Mouse (Mus musculus) heart, embryonic 10.5 days (tissue): ENCODE measurements at regions not wholly inside any gene's neighbourhood (a gene's known extent, or its start where the extent isn't known, plus 50 kb on each side); places are given as distances from the start of the nearest gene placed in this dataset.

Experiments used
- DNase-seq: peaks from one replicate; pipeline ENCODE4 v3.0.0-alpha.2; 2017; ENCODE audit warnings: low spot score
- H3K27ac ChIP-seq: fragments of 300-500 bp; sonication (generic); 2 replicates; pipeline ENCODE4 v1.5.1; 2016; ENCODE audit warnings: mild to moderate bottlenecking
- H3K27me3 ChIP-seq: fragments of 300-500 bp; sonication (generic); 2 replicates; pipeline ENCODE4 v1.6.1; 2016; ENCODE audit warnings: mild to moderate bottlenecking; ENCODE audit not compliant: poor library complexity, insufficient read depth, severe bottlenecking
- H3K36me3 ChIP-seq: fragments of 300-500 bp; sonication (generic); 2 replicates; pipeline ENCODE4 v1.6.1; 2016; ENCODE audit warnings: mild to moderate bottlenecking, moderate library complexity
- H3K4me1 ChIP-seq: fragments of 300-500 bp; sonication (generic); 2 replicates; pipeline ENCODE4 v1.6.1; 2016; ENCODE audit warnings: mild to moderate bottlenecking
- H3K4me3 ChIP-seq: fragments of 300-500 bp; sonication (generic); 2 replicates; pipeline ENCODE4 v1.5.1; 2016; ENCODE audit warnings: mild to moderate bottlenecking, moderate library complexity
- H3K9me3 ChIP-seq: fragments of 300-500 bp; sonication (generic); 2 replicates; pipeline ENCODE4 v1.6.1; 2016; ENCODE audit warnings: mild to moderate bottlenecking, moderate library complexity
- WGBS: fragments of 180-500 bp; shearing (Covaris S2); methylation state at CpG from one replicate; pipeline ENCODE4 v1.1.7; 2016; 5-methylcytosine and 5-hydroxymethylcytosine counted together

- Histone ChIP-seq H3K4me3 (no peak overlapping the region), H3K36me3 (no peaks in the 10 kb centered on the region), H3K4me1 (no peaks in the 10 kb centered on the region), H3K27me3 (no peaks in the 10 kb centered on the region), H3K27ac (no peak overlapping the region), H3K9me3 (no peaks in the 10 kb centered on the region)
- WGBS, result 84% methylated on average over 8 of the region's 8 CpGs
- no peak for DNase-seq
Measured at GRCm38 (mm10) chr13:69963944-69964343, 161.7 kb downstream of the Med10 start.

DNA sequence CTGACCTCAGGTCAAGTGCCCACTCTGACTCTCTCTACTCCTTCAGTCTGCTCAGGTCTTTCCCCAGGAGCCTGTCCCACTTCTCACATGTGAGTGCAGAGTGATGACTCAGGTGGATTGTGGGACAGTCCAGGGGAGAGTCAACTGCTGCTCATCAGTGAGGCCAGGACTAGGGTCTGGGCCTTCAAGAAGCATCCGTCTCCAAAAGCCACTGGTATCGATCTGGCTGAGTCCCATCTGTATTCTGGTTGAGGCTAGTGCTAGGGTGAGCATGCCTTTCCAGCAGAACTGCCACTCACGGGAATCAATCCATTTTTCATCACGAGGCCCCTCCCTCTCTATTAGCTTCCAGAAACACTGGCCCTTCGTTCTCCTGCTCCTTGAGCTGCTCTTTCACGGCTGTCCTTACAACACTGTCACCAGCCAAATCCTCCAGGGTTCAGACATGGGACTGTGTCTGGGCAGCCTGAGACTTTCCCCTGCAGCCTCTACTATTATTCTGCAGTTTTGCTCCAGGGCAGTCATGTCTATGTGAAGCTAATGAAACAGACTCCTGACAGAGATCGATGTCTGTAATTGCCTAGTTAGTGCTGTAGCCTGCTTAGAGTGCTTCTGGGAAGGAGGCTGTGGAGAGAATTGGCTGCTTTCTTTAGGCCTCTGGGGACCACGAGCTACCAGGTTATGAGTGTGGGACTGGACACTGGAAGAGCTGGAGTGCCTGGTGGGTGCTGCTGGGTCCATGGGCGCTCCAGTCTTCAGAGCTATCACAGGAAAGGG is 169.3 kb downstream of the Med10 start:
- Histone ChIP-seq H3K27ac (no peak overlapping the region), H3K4me1 (no peaks in the 10 kb centered on the region), H3K4me3 (no peak overlapping the region), H3K27me3 (no peaks in the 10 kb centered on the region), H3K9me3 (no peaks in the 10 kb centered on the region), H3K36me3 (no peaks in the 10 kb centered on the region)
- no peak for DNase-seq
- WGBS, result 81% methylated on average over 9 of the region's 9 CpGs

- Histone ChIP-seq H3K27me3 (no peaks in the 10 kb centered on the region), H3K4me3 (no peak overlapping the region), H3K36me3 (no peaks in the 10 kb centered on the region), H3K27ac (no peak overlapping the region), H3K4me1 (no peaks in the 10 kb centered on the region), H3K9me3 (no peaks in the 10 kb centered on the region)
- no peak for DNase-seq
- 74% methylated on average over 5 of the region's 5 CpGs for WGBS
Measured at GRCm38 (mm10) chr13:69974835-69975234, 172.6 kb downstream of the Med10 start.

GRCm38 (mm10) chr13:69984159-69984558 is 182.0 kb downstream of the Med10 start:
- DNase-seq, result no peak
- Histone ChIP-seq H3K9me3 (no peaks in the 10 kb centered on the region), H3K4me1 (peaks cover 5% of the 10 kb centered on the region), H3K27ac (no peak overlapping the region), H3K4me3 (no peak overlapping the region), H3K27me3 (no peaks in the 10 kb centered on the region), H3K36me3 (no peaks in the 10 kb centered on the region)
- WGBS, result 53% methylated on average over 1 of the region's 1 CpGs

DNA sequence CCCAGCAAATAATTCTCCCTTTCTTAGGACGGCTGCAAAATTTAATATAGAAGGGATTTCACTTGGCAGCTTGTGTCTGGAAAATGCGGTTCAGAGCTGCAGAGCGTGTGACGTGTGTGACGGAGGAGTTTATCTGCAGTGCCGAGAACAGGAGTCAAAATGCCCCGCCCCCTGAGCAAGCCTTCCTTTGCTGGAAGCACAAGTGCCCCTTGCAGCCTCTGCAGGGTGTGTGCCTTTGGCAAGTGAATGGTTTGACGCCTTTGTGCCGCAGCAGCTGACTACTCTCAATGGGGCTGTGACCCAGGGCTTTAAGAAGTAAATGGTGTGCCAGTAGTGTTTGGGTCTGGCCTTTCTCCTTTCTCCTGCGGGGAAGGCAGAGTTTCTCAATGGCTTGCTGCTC is 185.0 kb downstream of the Med10 start:
- H3K4me1 ChIP-seq, result peaks cover 5% of the 10 kb centered on the region
- no peaks in the 10 kb centered on the region for H3K9me3 ChIP-seq
- WGBS, result 23% methylated on average over 10 of the region's 10 CpGs
- peak overlapping the region; percentile 15; the same call in 1 of the 2 replicates for H3K4me3 ChIP-seq
- H3K36me3 ChIP-seq, result no peaks in the 10 kb centered on the region
- no peak overlapping the region for H3K27ac ChIP-seq
- DNase-seq, result no peak
- peaks cover 6% of the 10 kb centered on the region; the same call in 1 of the 2 replicates for H3K27me3 ChIP-seq

DNA sequence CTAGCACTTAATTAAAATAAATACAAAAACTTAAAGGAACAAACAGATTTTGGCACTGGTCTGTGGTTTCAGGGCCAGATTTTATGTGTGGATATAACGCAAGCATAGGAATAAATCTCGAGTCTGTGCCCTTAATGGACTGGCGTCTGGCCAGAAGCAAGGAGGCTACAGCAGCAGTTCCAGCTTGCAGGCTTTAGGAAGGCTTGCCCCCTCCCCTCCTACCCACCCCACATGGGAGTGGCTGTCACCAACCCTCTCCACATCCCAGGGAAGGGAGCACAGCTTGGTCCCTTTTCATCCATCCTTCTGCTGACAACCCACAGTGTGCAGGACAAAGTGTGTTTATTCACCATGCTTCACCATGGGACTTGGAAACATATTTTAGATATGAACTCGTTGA is 186.1 kb downstream of the Med10 start:
- 56% methylated on average over 4 of the region's 4 CpGs for WGBS
- no peak for DNase-seq
- no peak overlapping the region for H3K4me3 ChIP-seq
- H3K36me3 ChIP-seq, result no peaks in the 10 kb centered on the region
- H3K4me1 ChIP-seq, result peaks cover 5% of the 10 kb centered on the region
- no peaks in the 10 kb centered on the region for H3K9me3 ChIP-seq
- H3K27me3 ChIP-seq, result peaks cover 6% of the 10 kb centered on the region; the same call in 1 of the 2 replicates
- H3K27ac ChIP-seq, result no peak overlapping the region

DNA sequence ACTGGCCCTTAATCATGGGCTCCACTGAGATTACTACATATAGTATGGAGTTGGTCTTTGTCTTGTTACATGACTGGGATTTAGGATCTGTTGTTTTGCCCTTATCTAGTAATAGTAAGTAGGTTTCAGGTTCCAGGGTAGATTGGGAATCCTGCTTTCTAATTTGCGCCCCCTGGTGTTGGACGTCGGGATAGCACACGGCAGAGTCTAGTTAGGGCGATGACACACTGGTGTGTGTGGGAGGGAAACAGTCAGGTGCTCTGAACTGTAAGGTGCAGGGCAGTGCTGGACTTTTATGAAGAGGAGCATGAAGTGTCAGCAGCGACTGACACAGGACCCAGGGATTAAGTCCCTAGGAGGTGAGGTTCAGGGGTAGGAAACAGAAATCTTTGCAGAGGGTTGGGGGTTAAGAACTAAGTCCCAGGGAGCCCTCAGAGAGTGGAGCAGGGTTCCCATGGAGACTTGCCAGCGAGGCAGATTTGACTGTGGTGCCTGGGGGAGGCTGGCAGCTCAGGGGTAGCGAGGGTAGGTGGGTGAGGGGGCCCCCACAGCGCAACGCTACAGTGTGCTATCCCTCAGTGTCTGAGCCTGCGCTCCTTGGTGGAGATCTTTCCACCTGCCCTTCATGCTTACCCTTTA is 189.2 kb downstream of the Med10 start:
- no peak for DNase-seq
- 34% methylated on average over 11 of the region's 11 CpGs for WGBS
- Histone ChIP-seq H3K27ac (no peak overlapping the region), H3K36me3 (no peaks in the 10 kb centered on the region), H3K4me1 (peaks cover 5% of the 10 kb centered on the region), H3K27me3 (peaks cover 6% of the 10 kb centered on the region; the same call in 1 of the 2 replicates), H3K4me3 (no peak overlapping the region), H3K9me3 (no peaks in the 10 kb centered on the region)

DNA sequence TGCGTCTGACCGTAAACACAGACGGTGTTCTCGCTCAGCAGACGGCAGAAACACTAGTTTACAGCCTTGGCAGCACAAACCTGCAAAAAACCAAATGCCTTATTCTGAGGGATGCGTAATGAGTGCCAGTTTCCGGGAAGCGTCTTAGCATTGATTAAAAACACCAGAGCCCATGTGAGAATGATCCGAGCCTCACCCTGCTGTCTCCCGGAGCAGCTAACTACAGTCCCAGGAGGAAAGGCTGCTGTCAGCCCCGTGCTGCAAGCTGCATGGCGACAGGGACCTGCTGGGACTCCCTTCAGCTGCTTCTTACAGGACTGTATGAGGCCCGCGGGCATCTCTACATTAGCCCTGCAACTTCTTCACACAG is 189.7 kb downstream of the Med10 start:
- no peak overlapping the region for H3K27ac ChIP-seq
- H3K27me3 ChIP-seq, result peaks cover 6% of the 10 kb centered on the region; the same call in 1 of the 2 replicates
- H3K9me3 ChIP-seq, result no peaks in the 10 kb centered on the region
- no peaks in the 10 kb centered on the region for H3K36me3 ChIP-seq
- H3K4me1 ChIP-seq, result peaks cover 5% of the 10 kb centered on the region
- no peak for DNase-seq
- WGBS, result 58% methylated on average over 14 of the region's 14 CpGs
- no peak overlapping the region for H3K4me3 ChIP-seq

GRCm38 (mm10) chr13:70003591-70003990 is 201.4 kb downstream of the Med10 start:
- WGBS, result 88% methylated on average over 15 of the region's 15 CpGs
- Histone ChIP-seq H3K4me3 (no peak overlapping the region), H3K9me3 (no peaks in the 10 kb centered on the region), H3K27ac (no peak overlapping the region), H3K4me1 (no peaks in the 10 kb centered on the region), H3K27me3 (no peaks in the 10 kb centered on the region), H3K36me3 (no peaks in the 10 kb centered on the region)
- DNase-seq, result no peak

DNA sequence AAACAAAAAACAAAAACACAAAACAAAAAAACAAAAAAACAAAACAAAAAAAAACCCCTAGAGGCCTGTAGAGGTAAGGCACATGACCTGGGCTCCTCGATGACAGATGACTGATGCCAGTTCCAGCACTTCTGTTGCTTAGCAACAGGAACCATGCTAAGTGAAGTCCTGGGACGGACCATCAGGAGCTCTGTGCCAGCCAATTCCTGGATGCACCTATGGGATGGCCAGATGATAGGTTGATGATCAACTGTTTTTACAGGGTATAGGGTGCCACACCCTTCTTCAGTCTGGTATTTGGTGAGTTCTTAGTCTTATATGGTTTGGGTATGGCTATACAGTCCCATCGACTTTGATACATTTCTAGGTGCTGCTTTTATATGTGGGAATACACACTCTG is 209.9 kb downstream of the Med10 start:
- H3K9me3 ChIP-seq, result no peaks in the 10 kb centered on the region
- no peaks in the 10 kb centered on the region for H3K36me3 ChIP-seq
- DNase-seq, result no peak
- H3K4me3 ChIP-seq, result no peak overlapping the region
- H3K27ac ChIP-seq, result no peak overlapping the region
- WGBS, result 41% methylated on average over 3 of the region's 3 CpGs
- no peaks in the 10 kb centered on the region for H3K27me3 ChIP-seq
- H3K4me1 ChIP-seq, result no peaks in the 10 kb centered on the region

- H3K4me3 ChIP-seq, result no peak overlapping the region
- H3K27ac ChIP-seq, result no peak overlapping the region
- DNase-seq, result no peak
- no peaks in the 10 kb centered on the region for H3K9me3 ChIP-seq
- H3K36me3 ChIP-seq, result no peaks in the 10 kb centered on the region
- H3K27me3 ChIP-seq, result no peaks in the 10 kb centered on the region
- no peaks in the 10 kb centered on the region for H3K4me1 ChIP-seq
- 54% methylated on average over 4 of the region's 4 CpGs for WGBS
Measured at GRCm38 (mm10) chr13:70015183-70015582, 213.0 kb downstream of the Med10 start.

DNA sequence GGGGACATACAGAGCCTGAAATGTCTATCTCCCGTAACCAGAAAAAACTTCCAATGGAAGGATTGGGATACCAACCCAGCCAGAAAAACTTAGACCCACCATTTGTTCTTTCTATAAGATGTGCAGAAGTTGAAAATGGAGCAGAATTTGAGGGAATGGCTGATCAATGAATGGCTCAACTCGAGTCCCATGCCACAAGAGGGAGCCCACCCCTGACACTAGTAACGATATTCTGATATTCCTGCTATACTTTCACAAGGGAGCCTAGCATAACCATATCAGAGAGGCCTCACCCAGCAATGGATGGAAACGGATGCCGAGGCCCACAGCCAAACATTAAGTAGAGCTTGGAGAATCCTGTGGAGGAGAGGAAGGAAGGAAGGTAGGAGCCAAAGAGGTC is 215.3 kb downstream of the Med10 start:
- no peaks in the 10 kb centered on the region for H3K36me3 ChIP-seq
- H3K4me1 ChIP-seq, result no peaks in the 10 kb centered on the region
- no peaks in the 10 kb centered on the region for H3K9me3 ChIP-seq
- no peak overlapping the region for H3K27ac ChIP-seq
- no peaks in the 10 kb centered on the region for H3K27me3 ChIP-seq
- 69% methylated on average over 5 of the region's 5 CpGs for WGBS
- no peak for DNase-seq
- no peak overlapping the region for H3K4me3 ChIP-seq

DNA sequence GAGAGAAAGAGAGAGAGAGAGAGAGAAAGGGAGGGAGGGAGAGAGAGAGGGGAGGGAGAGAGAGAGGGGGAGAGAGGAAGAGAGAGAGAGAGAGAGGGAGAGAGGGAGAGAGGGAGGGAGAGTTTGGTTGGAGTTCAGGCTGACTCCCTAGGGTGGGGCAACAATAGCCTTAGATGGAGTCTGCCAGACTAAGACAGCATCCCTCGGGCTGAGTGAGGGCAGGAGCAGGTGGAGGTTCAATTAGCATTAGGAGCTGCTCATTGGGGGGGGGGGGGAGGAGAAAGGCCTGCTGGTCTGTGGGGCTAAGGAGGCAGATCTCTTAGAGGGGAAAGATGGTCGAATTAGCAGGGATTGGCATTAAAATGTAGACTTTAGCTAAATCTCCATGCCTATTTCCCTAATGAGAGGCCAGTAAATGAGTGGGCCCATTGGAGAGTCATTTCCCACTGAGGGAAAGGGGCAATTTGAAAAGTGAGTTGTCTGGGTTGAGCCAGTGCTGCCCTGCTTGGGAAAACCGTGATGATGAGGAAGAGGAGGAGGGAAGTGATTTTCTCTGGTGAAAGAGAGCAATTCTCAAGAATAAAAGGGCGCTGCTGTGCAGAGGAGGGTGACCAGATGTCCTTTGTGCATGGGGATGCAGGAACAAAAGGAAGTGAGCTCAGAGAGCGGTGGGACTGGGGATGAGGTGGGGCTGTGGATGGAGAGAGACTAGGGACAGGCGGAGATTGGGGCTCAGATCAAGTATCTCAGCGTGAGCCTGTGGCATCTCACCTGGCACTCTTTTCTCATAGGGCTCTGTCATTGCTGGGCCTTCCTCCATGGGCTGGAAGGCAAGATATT is 218.0 kb downstream of the Med10 start:
- no peaks in the 10 kb centered on the region for H3K9me3 ChIP-seq
- DNase-seq, result no peak
- no peaks in the 10 kb centered on the region for H3K27me3 ChIP-seq
- no peaks in the 10 kb centered on the region for H3K4me1 ChIP-seq
- 35% methylated on average over 7 of the region's 7 CpGs for WGBS
- H3K36me3 ChIP-seq, result no peaks in the 10 kb centered on the region
- H3K27ac ChIP-seq, result no peak overlapping the region
- H3K4me3 ChIP-seq, result no peak overlapping the region
